Mouse (Mus musculus): ENCODE results near the gene Klk14. TPM values are rescaled to one million over a fixed set of nuclear protein-coding genes. Genes with fewer than 3 reads are reported as not detected.
A peak's percentile ranks its signal among the peaks of the same experiment; 100 is the strongest.
"Not testable (repeated sequence)": the region's sequence is repeated elsewhere in the genome, so short reads cannot be mapped to it uniquely, and the experiment has no call there.

The Klk14 gene
- polyA plus RNA-seq, 1 experiment from 2014 or later, result 0.21 TPM

DNA sequence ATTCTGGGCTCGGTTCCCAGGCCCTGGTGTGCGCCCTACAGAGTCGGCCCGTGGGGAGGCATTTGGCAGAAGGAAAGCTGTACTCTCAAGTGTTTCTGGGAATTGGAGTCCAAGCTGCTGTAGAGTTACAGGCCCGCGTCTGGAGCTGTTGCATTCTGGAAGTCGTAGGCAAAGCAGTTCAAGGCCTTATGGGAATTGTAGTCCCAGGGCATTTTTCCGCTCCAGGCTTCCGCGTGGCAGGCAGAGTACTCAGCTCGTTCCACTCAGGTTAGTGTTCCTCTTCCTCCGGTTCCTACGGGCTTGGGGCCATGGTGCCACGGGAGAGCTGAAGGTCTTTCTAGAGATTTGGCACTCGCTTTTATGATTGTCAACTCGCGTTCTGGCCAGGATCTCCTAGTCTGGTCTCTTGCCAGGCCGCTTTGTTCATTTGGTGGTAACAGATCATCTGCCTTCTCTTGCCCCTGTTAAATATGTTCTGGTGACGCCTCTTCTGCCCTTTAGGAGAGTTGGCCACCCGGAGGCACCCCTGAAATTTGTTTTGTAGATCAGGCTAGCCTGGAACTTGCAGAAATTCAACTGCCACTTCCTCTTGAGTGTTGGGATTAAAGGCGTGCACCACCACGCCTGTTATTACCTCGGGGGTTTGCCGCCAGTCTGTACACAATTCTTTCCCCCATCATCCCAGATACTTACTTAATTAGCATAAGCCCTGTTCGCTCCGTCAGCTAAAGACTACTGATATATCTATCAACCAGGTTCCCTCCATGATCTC lies 18.2 kb upstream of the Klk14 start, which contains the start of gene Ctu1:
Ctu1 (plus strand) TSS at position 208 of the 772 bp plus-strand sequence.
- Histone ChIP-seq H3K9me3 (no peaks in the 10 kb centered on the region), H3K4me3 (replicated peaks) (peak within 1 kb of the TSS; percentile 76), H3K4me1 (0 out of 2 replicates have a peak, but pooled peaks cover 7% of the 10 kb centered on the region), H3K9ac (peak within 1 kb of the TSS; percentile 63), H3K27ac (peak within 1 kb of the TSS; percentile 65), H3K27me3 (replicated peaks) (no peaks in the 10 kb centered on the region), H3K4me2 (peak within 1 kb of the TSS; percentile 65), H3K36me3 (peaks cover 20% of the 10 kb centered on the region)
- WGBS, result under 1% methylated on average over 26 of the region's 26 CpGs
- peak; percentile 93 for ATAC-seq (ENCODE audit: insufficient read depth, low FRiP score, low read depth)

GRCm38 (mm10) chr7:43672581-43673260 lies 17.5 kb upstream of the Klk14 start:
- Histone ChIP-seq H3K4me2 (peak overlapping the region; percentile 65), H3K27ac (peak overlapping the region; percentile 55), H3K9me3 (no peaks in the 10 kb centered on the region), H3K9ac (peak overlapping the region; percentile 63), H3K27me3 (replicated peaks) (no peaks in the 10 kb centered on the region), H3K4me1 (0 out of 2 replicates have a peak, but pooled peaks cover 7% of the 10 kb centered on the region), H3K4me3 (replicated peaks) (peak overlapping the region; percentile 76), H3K36me3 (peaks cover 28% of the 10 kb centered on the region)
- ATAC-seq (ENCODE audit: insufficient read depth, low FRiP score, low read depth), result no peak
- 6% methylated on average over 10 of the region's 10 CpGs for WGBS

DNA sequence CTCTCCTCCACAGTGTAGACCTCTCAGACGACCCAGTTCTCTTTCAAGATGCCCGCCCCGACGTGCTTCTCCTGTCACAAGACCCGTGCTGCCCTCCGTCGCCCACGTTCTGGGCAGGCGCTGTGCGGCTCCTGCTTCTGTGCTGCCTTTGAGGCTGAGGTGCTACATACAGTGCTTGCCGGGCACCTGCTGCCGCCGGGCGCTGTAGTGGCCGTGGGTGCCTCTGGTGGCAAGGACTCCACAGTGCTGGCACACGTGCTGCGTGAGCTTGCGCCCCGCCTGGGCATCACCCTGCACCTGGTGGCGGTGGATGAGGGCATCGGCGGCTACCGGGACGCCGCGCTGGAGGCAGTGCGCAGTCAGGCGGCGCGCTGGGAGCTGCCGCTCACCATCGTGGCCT lies 15.1 kb upstream of the Klk14 start:
- ATAC-seq (ENCODE audit: insufficient read depth, low FRiP score, low read depth), result no peak
- no peak overlapping the region for H3K4me3 ChIP-seq (replicated peaks)
- peaks cover 35% of the 10 kb centered on the region for H3K36me3 ChIP-seq
- no peak overlapping the region for H3K4me2 ChIP-seq
- H3K9ac ChIP-seq, result no peak overlapping the region
- no peak overlapping the region for H3K27ac ChIP-seq
- WGBS, result 91% methylated on average over 32 of the region's 32 CpGs
- no peaks in the 10 kb centered on the region for H3K27me3 ChIP-seq (replicated peaks)
- H3K9me3 ChIP-seq, result no peaks in the 10 kb centered on the region
- H3K4me1 ChIP-seq, result 0 out of 2 replicates have a peak, but pooled peaks cover 7% of the 10 kb centered on the region

- Histone ChIP-seq H3K9me3 (no peaks in the 10 kb centered on the region), H3K27ac (no peak overlapping the region), H3K4me3 (replicated peaks) (no peak overlapping the region), H3K9ac (no peak overlapping the region), H3K4me2 (no peak overlapping the region), H3K4me1 (no peaks in the 10 kb centered on the region), H3K36me3 (peaks cover 35% of the 10 kb centered on the region), H3K27me3 (replicated peaks) (no peaks in the 10 kb centered on the region)
- ATAC-seq (ENCODE audit: insufficient read depth, low FRiP score, low read depth), result no peak
Measured at GRCm38 (mm10) chr7:43678517-43678916, 11.7 kb upstream of the Klk14 start.

- WGBS, result 21% methylated on average over 5 of the region's 5 CpGs
- Histone ChIP-seq H3K4me2 (no peak overlapping the region), H3K9ac (no peak overlapping the region), H3K4me3 (replicated peaks) (no peak overlapping the region), H3K4me1 (no peaks in the 10 kb centered on the region), H3K27me3 (replicated peaks) (no peaks in the 10 kb centered on the region), H3K9me3 (no peaks in the 10 kb centered on the region), H3K27ac (no peak overlapping the region), H3K36me3 (peaks cover 25% of the 10 kb centered on the region)
- ATAC-seq (ENCODE audit: insufficient read depth, low FRiP score, low read depth), result peak; percentile 45
Measured at GRCm38 (mm10) chr7:43680960-43681359, 9.3 kb upstream of the Klk14 start.

GRCm38 (mm10) chr7:43682511-43682910 lies 7.7 kb upstream of the Klk14 start:
- not testable (repeated sequence) for H3K27ac ChIP-seq; H3K27me3 ChIP-seq (replicated peaks); H3K9me3 ChIP-seq; H3K36me3 ChIP-seq; H3K4me3 ChIP-seq (replicated peaks); H3K4me1 ChIP-seq; H3K9ac ChIP-seq; H3K4me2 ChIP-seq; ATAC-seq (ENCODE audit: insufficient read depth, low FRiP score, low read depth)
- WGBS, result 5% methylated on average over 1 of the region's 1 CpGs

DNA sequence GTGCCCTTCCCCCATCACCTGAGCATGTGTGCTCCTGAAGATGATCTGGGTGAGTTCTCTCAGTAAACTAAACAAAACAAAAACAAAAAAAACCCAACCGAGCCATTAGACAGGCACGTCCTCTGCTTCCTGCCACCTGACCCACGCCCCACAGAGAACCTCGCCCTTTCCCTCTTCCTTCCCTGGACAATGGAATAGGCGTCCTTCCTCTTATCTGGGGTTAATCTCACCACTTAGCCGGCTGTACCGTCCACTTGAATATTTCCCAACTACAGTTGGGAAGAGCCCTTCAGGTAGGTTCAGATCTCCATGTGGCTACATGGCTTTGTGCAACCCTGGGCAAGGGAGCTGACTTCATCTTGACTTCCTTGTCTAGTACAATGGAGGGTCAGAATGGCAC lies 5.1 kb upstream of the Klk14 start:
- 49% methylated on average over 7 of the region's 7 CpGs for WGBS
- no peaks in the 10 kb centered on the region for H3K4me1 ChIP-seq
- ATAC-seq (ENCODE audit: insufficient read depth, low FRiP score, low read depth), result no peak

GRCm38 (mm10) chr7:43710031-43710430 lies 19.8 kb downstream of the Klk14 start:
- 69% methylated on average over 3 of the region's 3 CpGs for WGBS
- Histone ChIP-seq H3K36me3 (no peaks in the 10 kb centered on the region), H3K9ac (no peak overlapping the region), H3K4me3 (replicated peaks) (no peak overlapping the region), H3K9me3 (no peaks in the 10 kb centered on the region), H3K4me2 (no peak overlapping the region), H3K27ac (no peak overlapping the region), H3K4me1 (0 out of 2 replicates have a peak, but pooled peaks cover 3% of the 10 kb centered on the region), H3K27me3 (replicated peaks) (no peaks in the 10 kb centered on the region)
- no peak for ATAC-seq (ENCODE audit: insufficient read depth, low FRiP score, low read depth)

More for the DNA sequence above, 5.1 kb upstream of the Klk14 start:
- no peak overlapping the region for H3K4me3 ChIP-seq (replicated peaks)
- H3K36me3 ChIP-seq, result no peaks in the 10 kb centered on the region
- H3K9ac ChIP-seq, result no peak overlapping the region
- H3K9me3 ChIP-seq, result no peaks in the 10 kb centered on the region
- H3K27ac ChIP-seq, result no peak overlapping the region
- no peak overlapping the region for H3K4me2 ChIP-seq
- H3K27me3 ChIP-seq (replicated peaks), result no peaks in the 10 kb centered on the region

DNA sequence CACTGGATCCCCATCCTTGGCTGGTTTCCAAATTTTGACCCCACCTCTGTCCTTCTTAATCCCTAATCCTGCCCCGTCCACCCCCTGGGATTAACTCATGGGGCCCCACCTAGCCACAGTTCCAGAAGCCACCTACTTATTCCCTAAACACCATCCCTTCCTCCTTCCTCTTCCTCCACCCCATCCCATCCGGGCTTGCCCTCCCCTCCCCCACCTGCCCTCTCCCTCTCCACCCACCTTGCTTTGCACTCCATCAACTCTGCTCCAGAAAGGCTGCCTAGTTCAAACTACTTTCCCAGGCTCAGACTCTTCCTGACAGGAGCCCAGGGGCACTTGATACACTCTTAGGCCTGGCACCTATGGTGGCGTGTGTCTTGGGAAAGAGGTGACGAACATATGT lies 22.0 kb downstream of the Klk14 start, which contains the start of gene Klk13:
Klk13 (plus strand) TSS at position 301 of the 400 bp plus-strand sequence.
- no peak within 1 kb of the TSS for H3K4me3 ChIP-seq (replicated peaks)

GRCm38 (mm10) chr7:43712917-43713316 lies 22.7 kb downstream of the Klk14 start:
- Histone ChIP-seq H3K36me3 (no peaks in the 10 kb centered on the region), H3K9ac (no peak overlapping the region), H3K27ac (no peak overlapping the region), H3K4me1 (0 out of 2 replicates have a peak, but pooled peaks cover 3% of the 10 kb centered on the region), H3K9me3 (no peaks in the 10 kb centered on the region), H3K4me3 (replicated peaks) (no peak overlapping the region), H3K4me2 (peak overlapping the region; percentile 1; the same call in 1 of the 2 replicates), H3K27me3 (replicated peaks) (no peaks in the 10 kb centered on the region)
- no peak for ATAC-seq (ENCODE audit: insufficient read depth, low FRiP score, low read depth)
- 8% methylated on average over 9 of the region's 9 CpGs for WGBS

More for the DNA sequence above, 22.0 kb downstream of the Klk14 start, which contains the start of gene Klk13:
- H3K4me1 ChIP-seq, result 0 out of 2 replicates have a peak, but pooled peaks cover 3% of the 10 kb centered on the region
- no peaks in the 10 kb centered on the region for H3K9me3 ChIP-seq
- ATAC-seq (ENCODE audit: insufficient read depth, low FRiP score, low read depth), result no peak
- H3K27ac ChIP-seq, result no peak within 1 kb of the TSS
- H3K36me3 ChIP-seq, result no peaks in the 10 kb centered on the region
- H3K9ac ChIP-seq, result no peak within 1 kb of the TSS
- WGBS, result 47% methylated on average over 4 of the region's 4 CpGs
- H3K4me2 ChIP-seq, result peak within 1 kb of the TSS; percentile 1; the same call in 1 of the 2 replicates
- H3K27me3 ChIP-seq (replicated peaks), result no peaks in the 10 kb centered on the region

- Histone ChIP-seq H3K4me1 (0 out of 2 replicates have a peak, but pooled peaks cover 3% of the 10 kb centered on the region), H3K27ac (no peak overlapping the region), H3K27me3 (replicated peaks) (no peaks in the 10 kb centered on the region), H3K9me3 (no peaks in the 10 kb centered on the region), H3K9ac (no peak overlapping the region), H3K36me3 (no peaks in the 10 kb centered on the region), H3K4me3 (replicated peaks) (no peak overlapping the region), H3K4me2 (peak overlapping the region; percentile 32)
- 13% methylated on average over 19 of the region's 19 CpGs for WGBS
- no peak for ATAC-seq (ENCODE audit: insufficient read depth, low FRiP score, low read depth)
Measured at GRCm38 (mm10) chr7:43713741-43714351, 23.6 kb downstream of the Klk14 start.

All from stomach, embryonic 15.5 days (tissue).